Mouse (Mus musculus): ENCODE measurements around the gene Thap3.
A peak's percentile ranks its signal among the peaks of the same experiment; 100 is the strongest.

Thap3 gene

DNA sequence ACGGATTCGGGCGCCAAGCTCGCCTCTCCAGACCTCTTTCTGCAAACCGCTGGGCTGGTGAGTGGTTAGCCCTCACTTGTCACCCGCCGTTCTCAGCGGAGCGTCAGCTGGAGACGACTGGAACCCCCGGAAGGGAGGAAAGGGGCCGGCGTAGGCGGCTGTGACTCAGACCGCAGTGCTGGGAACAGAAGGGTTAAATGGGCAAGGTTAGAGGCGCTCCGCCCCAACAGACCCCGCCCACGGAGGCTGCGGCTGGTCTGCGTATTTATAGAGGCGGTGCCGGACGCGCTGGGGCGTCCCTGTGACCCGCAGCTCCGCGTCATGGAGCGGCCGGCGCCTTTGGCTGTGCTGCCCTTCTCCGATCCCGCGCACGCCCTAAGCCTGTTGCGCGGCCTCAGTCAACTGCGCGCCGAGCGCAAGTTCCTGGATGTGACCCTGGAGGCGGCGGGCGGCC lies 19.9 kb upstream of the Thap3 start, which contains the start of gene Klhl21:
Gene Klhl21, plus strand, starts transcription at position 182 of the 454 bp plus-strand sequence.
- DNase-seq: peak; percentile 91

DNA sequence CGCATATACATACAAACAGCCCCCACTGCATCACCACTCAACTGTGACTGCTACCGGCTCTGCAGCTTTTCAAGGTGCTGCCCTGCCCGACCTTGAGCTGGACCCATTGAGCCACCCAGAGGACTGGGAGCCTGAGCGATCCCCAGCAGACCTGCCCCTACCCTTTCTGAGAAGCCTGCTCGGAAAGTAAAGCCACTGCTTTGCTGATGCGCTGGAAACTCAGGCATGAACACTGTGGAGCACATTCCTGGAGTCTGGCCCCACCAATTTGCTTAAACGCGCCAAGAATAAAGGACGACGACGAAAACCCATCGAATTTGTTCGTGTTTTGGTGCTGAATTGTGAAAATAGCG lies 19.3 kb upstream of the Thap3 start:
- DNase-seq: no peak

DNA sequence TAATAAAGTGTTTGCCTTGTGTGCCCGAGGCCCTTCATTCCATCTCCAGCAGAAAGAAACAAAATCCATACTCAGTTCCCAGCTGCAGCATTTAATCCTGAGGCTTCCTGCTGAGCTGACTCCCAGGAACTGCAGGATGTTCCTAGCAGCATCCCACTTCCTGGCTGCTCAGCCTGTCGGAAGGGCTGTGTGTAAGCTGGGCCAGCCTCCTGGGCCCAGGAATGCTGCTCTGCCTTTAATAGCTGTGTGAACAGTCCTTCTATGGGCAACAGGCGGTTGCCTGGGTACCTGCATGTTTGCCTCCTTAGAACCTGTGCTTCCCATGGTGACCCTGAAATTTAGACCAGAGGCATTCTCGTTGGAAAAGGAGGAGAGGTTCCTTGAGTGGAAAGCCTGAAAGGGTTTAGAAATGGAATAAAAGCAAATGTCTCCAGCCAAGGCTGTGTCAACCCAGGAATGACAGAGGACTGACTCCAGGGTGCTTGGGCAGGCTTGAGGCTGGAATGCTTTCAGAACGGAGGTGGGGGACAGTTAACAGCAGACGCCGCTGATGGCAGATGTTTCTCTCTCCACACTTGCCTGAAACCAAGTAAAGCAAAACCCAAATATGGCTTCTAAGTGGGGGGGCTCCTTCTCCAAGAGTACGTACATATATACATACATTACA lies 18.8 kb upstream of the Thap3 start:
- peak; percentile 23 for DNase-seq

DNA sequence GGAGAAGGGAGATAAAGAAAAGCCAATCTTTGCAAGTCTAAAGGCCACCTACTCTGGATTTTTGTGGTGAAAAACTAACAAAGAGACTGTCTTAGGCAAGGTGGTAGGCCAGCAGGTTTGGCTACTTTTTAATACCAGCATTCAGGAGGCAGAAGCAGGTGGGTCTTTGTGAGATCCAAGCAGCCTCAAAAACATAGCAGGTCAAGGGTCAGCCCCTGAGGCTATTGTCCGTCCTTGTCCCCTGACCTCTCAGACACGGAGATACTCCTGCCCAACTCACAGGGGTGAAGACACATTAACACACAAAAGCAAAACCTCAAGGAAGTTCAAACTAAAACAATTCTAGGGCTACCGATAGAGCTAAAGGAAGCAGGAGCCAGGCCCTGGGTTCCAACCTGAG lies 18.0 kb upstream of the Thap3 start:
- DNase-seq: no peak

DNA sequence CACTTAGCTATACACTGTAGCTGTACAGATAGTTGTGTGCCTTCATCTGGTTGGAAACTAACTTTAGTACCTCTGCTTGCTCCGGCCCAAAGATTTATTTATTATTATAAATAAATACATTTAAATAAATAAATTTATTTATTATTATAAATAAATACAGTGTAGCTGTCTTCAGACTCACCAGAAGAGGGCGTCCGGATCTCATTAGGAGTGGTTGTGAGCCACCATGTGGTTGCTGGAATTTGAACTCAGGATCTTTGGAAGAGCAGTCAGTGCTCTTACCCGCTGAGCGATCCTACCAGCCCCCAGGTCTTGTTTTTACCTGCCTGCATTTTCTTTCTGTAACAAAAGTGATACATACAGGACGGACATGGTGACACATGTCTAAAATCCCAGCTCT lies 17.3 kb upstream of the Thap3 start:
- no peak for DNase-seq

DNA sequence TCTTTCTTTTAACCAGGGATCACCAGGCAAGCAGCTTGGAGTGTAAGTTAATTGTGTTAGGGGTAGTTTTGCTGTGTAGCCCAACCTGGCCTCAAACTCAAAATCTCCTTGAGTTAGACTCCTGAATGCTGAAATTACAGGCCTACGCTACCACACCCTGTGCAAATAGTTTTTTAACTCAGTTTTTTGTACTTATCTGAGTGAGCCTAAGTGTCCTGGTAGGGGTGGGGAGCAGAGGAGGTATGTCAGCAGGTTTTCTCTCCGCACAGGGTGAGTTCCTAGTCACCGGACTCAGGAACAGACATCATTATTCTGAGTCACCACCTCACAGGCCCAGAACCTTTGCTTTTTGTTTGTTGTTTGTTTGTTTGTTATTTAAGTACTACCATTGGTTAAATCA lies 13.3 kb upstream of the Thap3 start:
- DNase-seq: no peak

DNA sequence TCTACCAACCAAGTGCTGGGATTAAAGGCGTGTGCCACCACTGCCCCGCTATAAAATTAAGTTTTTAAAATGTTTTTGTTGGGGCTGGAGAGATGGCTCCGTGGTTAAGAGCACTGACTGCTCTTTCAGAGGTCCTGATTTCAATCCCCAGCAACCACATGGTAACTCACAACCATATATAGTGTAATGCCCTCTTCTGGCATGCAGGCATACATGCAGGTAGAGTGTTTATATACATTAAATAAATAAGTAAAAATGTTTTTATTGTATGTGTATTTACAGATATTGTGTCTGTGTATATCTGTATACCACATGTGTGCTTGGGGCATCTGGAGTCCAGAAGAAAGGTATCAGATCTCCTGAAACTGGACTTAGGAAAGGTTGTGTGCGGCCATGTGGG lies 12.5 kb upstream of the Thap3 start:
- no peak for DNase-seq

DNA sequence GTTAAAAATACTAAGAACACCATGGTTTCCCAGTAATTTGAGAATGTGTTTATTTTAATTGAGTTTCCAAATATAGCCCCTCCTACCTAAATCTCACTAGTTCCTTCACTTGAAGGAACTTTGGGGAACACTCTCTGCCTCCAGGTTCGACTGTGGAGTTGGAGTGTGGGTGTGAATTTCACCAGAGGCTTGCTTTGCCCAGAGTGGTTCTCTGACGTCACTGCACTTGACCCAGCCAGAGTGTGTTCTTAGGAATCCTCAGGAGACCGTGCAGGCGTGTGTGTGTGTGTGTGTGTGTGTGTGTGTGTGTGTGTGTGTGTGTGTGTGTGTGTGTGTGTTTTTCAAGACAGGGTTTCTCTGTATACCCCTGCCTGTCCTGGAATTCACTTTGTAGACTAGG lies 12.1 kb upstream of the Thap3 start:
- no peak for DNase-seq

DNA sequence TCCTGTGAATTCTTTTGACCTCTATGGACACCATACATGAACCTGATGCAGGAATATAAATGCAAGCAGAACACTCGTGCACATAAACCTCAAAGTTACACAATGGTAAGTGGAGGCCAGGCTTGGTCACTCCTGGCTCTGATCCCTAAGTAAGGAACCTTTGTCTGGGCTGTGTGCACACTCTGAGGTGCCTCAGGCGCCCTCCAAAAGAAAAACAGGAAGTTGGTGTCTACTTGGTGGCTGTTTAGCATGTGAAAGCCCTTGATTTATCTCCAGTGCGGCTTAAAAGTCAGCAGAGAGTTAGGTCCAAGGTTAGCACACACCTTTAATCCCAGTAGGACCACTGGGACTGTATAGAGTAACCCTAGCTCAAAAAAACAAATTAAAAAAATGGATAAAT lies 10.7 kb upstream of the Thap3 start:
- DNase-seq: no peak

DNA sequence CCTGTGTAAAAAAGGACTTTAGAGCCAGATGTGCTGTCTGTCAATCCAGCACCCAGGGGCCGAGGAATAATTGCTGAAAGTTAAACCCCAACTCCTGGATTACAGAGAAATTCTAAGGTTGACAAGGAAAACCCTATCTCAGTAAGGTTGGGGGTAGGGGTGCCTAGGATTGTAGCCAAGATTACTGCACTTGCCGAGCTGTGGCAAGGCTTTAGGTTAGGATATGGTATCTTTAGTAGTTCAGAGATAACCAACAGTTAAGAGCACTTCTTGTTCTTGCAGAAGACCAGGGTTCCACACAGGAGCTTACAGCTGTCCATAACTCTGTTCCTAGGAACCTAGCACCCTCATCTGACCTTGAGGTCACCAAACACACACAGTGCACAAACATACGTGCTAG lies 8.9 kb upstream of the Thap3 start:
- DNase-seq: no peak

DNA sequence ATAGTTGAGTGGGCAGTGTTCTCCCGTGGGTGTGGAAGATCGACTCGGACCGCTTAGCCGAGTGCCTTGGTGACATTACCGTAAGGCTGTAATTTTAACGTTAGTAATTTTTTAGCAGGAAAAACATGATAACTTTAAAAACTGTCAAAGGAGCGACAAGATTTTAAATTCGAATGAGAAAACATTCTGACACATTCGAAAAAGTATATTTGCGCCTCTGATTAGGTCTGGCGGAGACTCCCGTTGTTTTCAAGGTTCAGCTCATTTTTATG lies 8.1 kb upstream of the Thap3 start:
- DNase-seq: no peak

DNA sequence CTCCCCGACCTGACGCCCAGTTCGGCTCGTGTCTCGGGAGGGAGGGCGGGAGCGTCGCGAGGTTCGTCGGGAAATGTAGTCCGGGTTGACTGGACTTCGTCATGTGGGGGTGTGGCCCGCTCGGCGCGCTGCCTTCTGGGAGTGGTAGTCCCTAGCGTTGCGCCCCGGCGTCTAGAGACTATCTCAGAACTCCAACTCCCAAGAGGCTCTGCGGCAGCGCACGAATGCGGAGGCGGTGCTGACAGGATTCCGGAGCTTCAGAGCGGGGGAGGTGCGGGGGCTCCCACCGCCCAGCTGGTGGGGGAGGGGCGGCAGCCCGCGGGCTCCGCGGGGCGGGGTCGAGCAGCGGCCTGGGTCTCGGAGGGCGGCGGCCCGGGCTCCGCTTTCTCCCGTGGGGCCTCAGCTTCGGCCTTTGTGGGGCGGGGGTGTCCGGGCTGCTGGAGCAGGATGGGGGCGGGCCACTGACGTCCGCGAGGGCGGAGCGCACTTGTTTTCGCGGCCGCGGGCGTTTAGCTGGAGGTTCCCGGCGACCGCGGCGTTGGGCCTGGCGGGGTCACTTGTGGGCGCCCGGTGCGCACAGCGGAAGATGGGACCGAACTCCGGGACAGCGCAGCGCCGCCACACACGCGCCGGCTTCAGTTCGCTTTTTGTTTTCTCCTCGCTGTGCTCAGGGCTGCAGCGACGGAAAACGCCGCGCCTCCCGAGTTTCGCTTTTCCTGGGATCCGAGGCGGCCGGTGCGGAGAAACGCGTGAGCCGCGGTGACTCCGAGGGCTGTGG lies 7.6 kb upstream of the Thap3 start, which contains the start of gene Phf13:
Gene Phf13, minus strand, starts transcription at position 86 of the 778 bp plus-strand sequence.
- peak; percentile 99 for DNase-seq

DNA sequence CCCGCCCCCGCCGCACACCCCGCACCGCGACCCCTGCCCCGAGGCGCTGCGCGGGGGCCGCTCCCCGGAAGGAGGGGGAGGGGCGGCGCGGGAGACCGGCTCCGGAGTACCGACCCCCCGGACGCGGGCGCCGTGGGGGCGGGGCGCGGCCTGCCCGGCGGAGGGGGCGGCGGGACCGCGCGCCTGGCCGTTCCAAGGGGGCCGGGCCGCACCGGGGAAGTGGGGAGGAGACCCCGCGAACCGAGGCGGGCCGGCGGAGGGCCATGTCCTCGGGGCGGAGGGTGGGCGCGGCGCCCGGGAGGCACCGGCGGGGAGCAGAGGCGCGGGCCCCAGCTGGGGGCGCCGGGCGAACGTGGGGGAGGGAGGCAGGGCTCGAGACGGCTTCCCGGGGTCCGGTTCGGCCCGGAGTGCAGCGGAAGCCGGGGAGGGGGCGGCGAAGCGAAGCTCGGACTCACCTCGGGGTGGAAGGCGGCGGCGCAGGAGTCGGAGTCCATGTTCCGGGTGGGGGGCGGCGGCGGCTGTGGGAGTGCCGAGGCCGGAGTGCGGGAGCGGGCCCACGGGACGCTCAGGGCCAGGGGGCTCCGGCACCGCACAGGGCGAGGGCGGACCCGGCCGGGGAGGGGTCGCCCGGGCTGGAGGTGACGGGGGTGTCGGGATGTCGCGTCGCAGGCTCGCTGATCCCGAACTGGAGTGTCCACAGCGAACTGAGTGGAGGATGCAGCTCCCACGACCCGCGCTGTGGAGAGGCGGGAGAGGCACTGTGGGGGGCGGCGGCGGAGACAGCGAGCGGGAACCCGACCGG lies 6.8 kb upstream of the Thap3 start:
- DNase-seq: no peak

DNA sequence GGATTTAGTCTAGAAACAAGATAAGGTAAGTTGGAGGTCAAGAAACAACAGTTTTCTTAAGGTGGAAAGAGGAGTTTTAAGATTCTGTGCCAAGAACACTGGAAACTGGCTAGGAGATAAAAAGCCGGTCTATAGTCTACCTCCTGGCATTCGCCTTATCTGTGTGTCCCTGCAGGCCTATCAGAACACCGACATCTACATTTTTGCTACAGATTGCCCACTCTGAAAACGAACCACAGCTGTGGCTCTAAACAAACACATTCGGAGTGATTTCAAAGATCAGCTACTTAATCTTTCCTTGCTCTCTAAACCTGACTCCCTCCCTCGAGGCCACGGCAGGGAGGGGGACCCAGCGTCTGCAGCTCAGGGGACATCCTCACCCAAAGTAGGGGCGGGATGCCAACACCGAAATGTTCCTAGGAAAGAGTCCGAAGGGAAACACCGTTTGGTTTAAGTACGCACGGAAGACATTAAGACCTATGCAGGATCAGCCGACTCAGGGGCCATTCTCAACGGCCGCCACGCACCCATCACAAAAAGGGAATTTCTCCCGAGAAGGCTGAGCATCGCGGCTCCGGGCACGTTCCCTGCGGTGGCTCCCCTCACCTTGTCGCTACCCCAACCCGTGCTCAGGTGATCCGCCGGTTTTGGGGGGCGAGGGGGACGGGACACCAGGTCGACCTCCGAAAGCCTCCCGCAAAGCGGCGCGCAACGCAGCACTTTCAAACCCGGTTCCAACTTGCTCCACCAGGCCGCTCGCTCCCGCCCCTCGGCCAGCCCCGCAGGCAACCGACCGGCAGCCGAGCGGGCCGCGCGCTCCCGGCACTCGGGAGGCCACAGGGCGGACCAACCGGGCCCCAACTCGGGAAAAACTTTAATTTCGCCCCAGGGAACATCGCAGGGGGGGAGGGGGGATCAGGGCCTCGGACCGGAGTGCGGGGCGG lies 5.7 kb upstream of the Thap3 start:
- peak; percentile 28 for DNase-seq

DNA sequence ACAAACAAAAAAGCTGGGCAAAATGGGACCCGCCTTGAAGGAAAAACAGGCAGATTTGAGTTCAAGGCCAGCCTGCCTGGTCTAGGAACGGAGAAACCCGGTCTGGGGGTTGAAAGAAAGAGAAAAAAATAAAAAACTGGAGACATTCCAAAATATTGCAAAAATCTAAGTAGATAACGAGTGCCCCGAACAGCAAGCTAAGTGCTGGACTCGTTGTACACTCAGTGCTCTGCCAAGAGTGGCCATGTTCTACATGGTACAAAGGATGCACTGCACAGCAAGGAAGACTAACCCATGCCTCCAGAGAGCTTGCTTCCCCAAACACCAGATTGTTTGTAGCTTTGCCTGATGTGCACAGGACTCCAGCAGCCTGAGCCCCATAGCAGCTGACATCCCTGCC lies 4.2 kb upstream of the Thap3 start:
- DNase-seq: no peak

DNA sequence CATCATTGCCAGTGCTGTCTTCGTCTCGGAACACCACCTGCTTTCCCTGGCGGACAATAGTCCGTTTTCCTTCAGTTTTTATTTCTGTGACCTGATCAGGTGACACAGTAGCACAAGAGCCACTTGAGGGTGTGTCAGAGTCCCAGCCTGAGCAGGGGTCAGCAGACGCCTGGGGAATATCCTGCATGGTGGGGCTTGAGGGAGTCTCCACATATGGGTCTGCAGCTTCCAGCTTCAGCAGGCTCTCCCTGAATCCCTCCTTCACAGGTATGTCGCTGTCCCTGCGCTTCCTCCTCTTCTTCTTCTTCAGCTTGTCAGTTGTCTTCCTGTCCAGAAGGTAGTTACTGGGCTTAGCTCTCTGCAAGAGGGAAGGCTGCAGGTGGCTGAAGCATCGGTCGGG lies 3.3 kb upstream of the Thap3 start:
- DNase-seq: no peak

DNA sequence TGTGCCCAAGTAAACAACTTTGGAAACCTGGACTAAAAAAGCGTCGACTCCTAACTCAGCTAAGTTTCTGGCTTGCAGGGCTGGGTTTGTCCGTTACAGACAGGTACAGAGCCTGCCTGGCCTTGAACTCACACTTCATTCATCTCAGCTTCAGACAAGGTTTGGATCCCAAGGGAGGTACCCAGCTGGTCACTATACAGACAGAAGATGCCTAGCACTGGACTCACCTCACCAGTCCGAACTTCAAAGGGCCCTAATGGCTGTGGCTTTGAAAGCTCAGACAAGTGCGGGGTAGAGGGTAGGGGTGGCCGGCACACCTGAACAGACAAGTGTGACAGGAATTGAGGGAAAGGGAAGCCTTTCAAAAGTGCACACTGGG lies 302 bp upstream of the Thap3 start:
- no peak for DNase-seq

DNA sequence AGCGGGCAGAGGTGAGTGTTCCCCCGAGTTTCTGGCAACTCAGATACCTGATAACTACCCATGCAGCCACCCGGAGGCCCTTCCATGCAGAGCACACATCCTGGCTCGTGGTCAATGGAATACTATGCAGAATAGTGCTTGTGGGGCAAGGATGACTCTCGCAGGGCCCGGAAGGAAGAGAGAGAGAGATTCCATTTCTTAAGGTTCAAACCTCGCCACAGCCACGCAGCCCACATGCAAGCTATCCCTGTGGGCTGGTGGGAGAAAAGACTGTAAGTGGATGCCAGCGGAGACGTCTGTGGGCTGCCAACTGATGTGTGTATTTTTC lies 819 bp downstream of the Thap3 start:
- DNase-seq: no peak

DNA sequence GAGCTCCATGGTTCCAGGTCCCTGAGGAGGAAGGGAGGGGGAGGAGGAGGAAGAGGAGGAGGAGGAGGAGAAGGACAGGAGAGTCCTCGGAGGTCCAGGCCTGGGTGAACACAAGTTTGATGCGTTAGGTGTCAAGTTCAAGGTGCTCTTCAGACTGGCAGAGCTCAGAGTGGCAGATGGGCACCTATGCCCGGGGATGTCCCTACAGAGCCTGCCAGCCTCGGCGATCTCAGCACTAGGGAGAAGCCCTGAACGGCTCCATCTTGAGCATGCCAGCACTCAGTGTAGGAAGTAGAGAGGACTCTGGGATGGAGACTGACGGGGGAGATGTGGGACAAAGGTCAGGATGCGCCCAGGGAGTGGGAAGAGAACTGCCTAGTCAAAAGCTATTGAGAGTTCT lies 2.1 kb downstream of the Thap3 start:
- no peak for DNase-seq

DNA sequence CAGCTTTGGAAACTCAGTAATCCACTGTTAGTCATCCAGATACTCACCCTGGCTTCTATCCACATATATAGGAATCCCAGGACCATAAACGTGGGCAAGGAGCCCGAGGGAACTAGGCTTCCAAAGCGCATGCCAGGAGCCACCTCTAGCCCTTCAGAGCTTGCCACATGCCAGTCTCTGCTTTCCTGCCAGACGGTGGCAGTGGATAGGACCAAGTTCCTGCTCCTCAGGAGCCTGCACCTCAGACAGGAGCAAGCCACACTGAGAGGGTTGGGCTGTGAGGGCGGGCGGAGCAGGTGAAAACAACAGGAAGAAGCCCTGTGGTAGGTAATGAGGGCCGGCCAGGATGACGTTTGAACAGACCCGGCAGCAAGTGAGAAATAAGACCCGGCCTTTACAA lies 2.9 kb downstream of the Thap3 start:
- DNase-seq: no peak

DNA sequence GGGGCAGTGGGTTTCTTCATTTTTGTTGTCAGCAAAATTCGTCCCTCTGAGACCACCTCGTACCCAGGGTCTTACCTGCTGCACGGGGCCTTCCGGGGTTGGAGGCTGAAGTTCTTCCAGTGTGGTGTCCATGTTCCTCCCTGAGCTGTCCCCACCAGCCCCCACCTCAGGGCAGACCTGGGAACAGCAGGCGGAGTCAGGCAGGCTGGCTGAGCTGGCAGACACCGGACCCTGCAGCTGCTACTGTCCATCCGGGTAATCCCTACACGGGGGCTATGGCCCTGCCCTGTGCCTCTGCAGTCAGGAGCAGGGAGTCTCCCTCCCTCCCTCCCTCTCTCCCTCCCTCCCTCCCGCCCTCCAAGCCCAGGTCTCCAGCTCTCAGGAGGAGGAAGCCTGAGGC lies 5.2 kb downstream of the Thap3 start:
- no peak for DNase-seq

DNA sequence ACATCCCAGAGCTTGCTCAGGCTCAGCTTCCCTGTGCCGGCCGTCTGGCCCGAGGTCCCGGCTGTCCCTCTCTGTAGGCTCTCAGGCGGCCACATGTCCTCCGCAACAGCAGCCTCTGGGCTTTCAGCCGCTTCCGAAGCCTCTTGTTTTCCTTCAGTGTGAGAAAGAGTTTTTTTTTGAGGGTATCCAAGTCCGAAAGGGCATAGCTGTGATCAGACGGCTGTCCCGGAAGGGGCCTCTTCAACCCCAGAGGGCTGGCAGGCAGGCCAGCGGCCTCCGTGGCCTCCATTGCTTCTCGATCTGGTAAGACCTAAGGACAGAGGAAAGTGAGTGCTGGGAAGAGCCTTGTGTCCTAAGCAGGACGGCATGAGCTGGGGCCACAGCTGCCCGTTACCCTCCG lies 5.8 kb downstream of the Thap3 start:
- no peak for DNase-seq

DNA sequence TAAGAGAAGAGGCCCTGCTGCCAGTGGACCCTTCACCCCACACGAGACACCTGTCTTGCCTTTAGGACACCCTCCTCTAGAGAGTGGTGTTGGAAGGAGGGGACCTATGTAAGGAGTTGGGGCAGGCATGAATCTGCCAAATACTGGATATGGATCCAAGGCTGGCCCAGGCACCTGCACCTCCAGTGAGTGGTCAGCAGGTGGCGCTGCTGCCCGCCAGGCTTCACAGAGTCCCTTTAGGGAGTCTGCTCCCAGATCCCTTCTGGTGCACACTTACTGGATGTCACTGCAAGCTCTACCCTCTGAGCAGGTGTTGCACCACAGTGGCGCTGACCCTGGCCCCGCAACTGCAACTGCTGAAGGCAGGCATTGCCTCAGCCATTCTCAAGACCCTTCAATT lies 7.4 kb downstream of the Thap3 start:
- DNase-seq: peak; percentile 75
